Comparison of ENCODE assay signal across 8 mouse cellular contexts in genomic region chr11:119300246-119300935, GRCm38 (mm10). TPM values are rescaled to one million over a fixed set of nuclear protein-coding genes. Genes with fewer than 3 reads are reported as not detected.
DNase-seq lines count a peak whose midpoint lies in the region; ATAC-seq and TF ChIP-seq lines count a peak whose summit lies in the region.

No protein-coding gene starts in this region.

- H3K4me2 ChIP-seq in heart, embryonic 16.5 days (ENCODE audit: low read depth, low read length) = peak overlapping the region; percentile 95
- H3K4me2 ChIP-seq in forebrain, postnatal 0 days (ENCODE audit: low read depth) = peak overlapping the region; percentile 78

- no peak for ATAC-seq in heart, embryonic 16.5 days (replicated peaks; ENCODE audit: extremely low read depth, insufficient read depth, low FRiP score)
- ATAC-seq in forebrain, postnatal 0 days = peak; percentile 5; the same call in 1 of the 2 replicates
- peak; percentile 61 for ATAC-seq in megakaryocyte progenitor cell, adult 5-6 weeks (replicated peaks; ENCODE audit: poor library complexity)

- peaks cover 23% of the 10 kb centered on the region for H3K36me3 ChIP-seq in heart, embryonic 16.5 days (ENCODE audit: control insufficient read depth, insufficient read depth)
- H3K36me3 ChIP-seq in forebrain, postnatal 0 days (ENCODE audit: insufficient read depth) = peaks cover 25% of the 10 kb centered on the region

- H3K27me3 ChIP-seq in heart, embryonic 16.5 days (ENCODE audit: control insufficient read depth, insufficient read depth, low read length) = 0 out of 2 replicates have a peak, but pooled peaks cover 2% of the 10 kb centered on the region
- no peaks in the 10 kb centered on the region; the same call in 1 of the 2 replicates for H3K27me3 ChIP-seq in forebrain, postnatal 0 days (ENCODE audit: insufficient read depth, low read length)

- DNase-seq in heart, adult 11 months = no peak
- DNase-seq in NIH3T3 (ENCODE audit: low read depth) = peak; percentile 70
- DNase-seq in forebrain, postnatal 0 days = no peak
- DNase-seq in cerebellum, postnatal 10 days = no peak
- DNase-seq in ovary, postnatal 10 days (ENCODE audit: low spot score) = no peak
- DNase-seq in adrenal gland, postnatal 4 days (ENCODE audit: low spot score in 2 of 2) = no peak

- no peak; the same call in 1 of the 2 replicates for TF ChIP-seq CTCF in forebrain, postnatal 0 days (IDR thresholded peaks at IDR 0.05; ENCODE audit: low read depth)

- peak overlapping the region; percentile 88 for H3K9ac ChIP-seq in heart, embryonic 16.5 days (ENCODE audit: low read length)
- H3K9ac ChIP-seq in forebrain, postnatal 0 days = peak overlapping the region; percentile 85

- H3K4me3 ChIP-seq in heart, embryonic 16.5 days (ENCODE audit: low read length) = peak overlapping the region; percentile 98
- peak overlapping the region; percentile 75 for H3K4me3 ChIP-seq in forebrain, postnatal 0 days (ENCODE audit: low read depth, low read length)

- no peaks in the 10 kb centered on the region for H3K9me3 ChIP-seq in heart, embryonic 16.5 days (replicated peaks; ENCODE audit: control insufficient read depth, low read length)
- no peaks in the 10 kb centered on the region for H3K9me3 ChIP-seq in forebrain, postnatal 0 days (ENCODE audit: low read length)

- H3K27ac ChIP-seq in heart, embryonic 16.5 days (ENCODE audit: low read length) = peak overlapping the region; percentile 84
- peak overlapping the region; percentile 98 for H3K27ac ChIP-seq in forebrain, postnatal 0 days (ENCODE audit: low read depth, low read length)

- WGBS in heart, embryonic 16.5 days = 1% methylated on average over 31 of the region's 31 CpGs
- WGBS in forebrain, postnatal 0 days = 2% methylated on average over 31 of the region's 31 CpGs

- peaks cover 19% of the 10 kb centered on the region for H3K4me1 ChIP-seq in heart, embryonic 16.5 days (ENCODE audit: control insufficient read depth, insufficient read depth, low read length)
- H3K4me1 ChIP-seq in forebrain, postnatal 0 days (ENCODE audit: insufficient read depth) = peaks cover 14% of the 10 kb centered on the region; the same call in 1 of the 2 replicates

RNA-seq across cellular contexts. Expression of gene Eif4a3, which starts 0.5 kb away (rescaled TPM):
- 248 and 252 TPM in 2 replicates for polyA plus RNA-seq in heart, embryonic 16.5 days (2015; fragmentation: Nextera tagmentation; extraction: Ambion mirVana)
- 186 and 192 TPM in 2 replicates for total RNA-seq in forebrain, postnatal 0 days (2014; rRNA removed)
- 266 and 286 TPM in 2 replicates for polyA plus RNA-seq in forebrain, postnatal 0 days (2015; fragmentation: Nextera tagmentation; extraction: Ambion mirVana)
- 320 and 348 TPM in 2 replicates for total RNA-seq in megakaryocyte progenitor cell, adult 5-6 weeks (2015)
- 218 and 242 TPM in 2 replicates for total RNA-seq in megakaryocyte progenitor cell, adult 5-6 weeks (2017)
- total RNA-seq in adrenal gland, postnatal 4 days (2021) = 100 to 1,000 TPM; 172 TPM

RNA-seq across cellular contexts. Expression of gene Card14, which starts 7.2 kb away (rescaled TPM):
- 0.20 and 0.35 TPM in 2 replicates for polyA plus RNA-seq in heart, embryonic 16.5 days (2015; fragmentation: Nextera tagmentation; extraction: Ambion mirVana)
- 0.85 and 1.6 TPM in 2 replicates for total RNA-seq in forebrain, postnatal 0 days (2014; rRNA removed)
- 0.28 and 0.34 TPM in 2 replicates for polyA plus RNA-seq in forebrain, postnatal 0 days (2015; fragmentation: Nextera tagmentation; extraction: Ambion mirVana)
- total RNA-seq in megakaryocyte progenitor cell, adult 5-6 weeks (2015) = not detected in 2 replicates
- total RNA-seq in megakaryocyte progenitor cell, adult 5-6 weeks (2017) = not detected in 2 replicates
- total RNA-seq in adrenal gland, postnatal 4 days (2021) = under 1 TPM; 0.48 to 0.90 TPM

RNA-seq across cellular contexts. Expression of gene Gaa, which starts 32.7 kb away (rescaled TPM):
- 92.3 and 95.9 TPM in 2 replicates for polyA plus RNA-seq in heart, embryonic 16.5 days (2015; fragmentation: Nextera tagmentation; extraction: Ambion mirVana)
- 97.3 and 135 TPM in 2 replicates for total RNA-seq in forebrain, postnatal 0 days (2014; rRNA removed)
- 79.8 and 109 TPM in 2 replicates for polyA plus RNA-seq in forebrain, postnatal 0 days (2015; fragmentation: Nextera tagmentation; extraction: Ambion mirVana)
- total RNA-seq in megakaryocyte progenitor cell, adult 5-6 weeks (2015) = 29.4 and 29.5 TPM in 2 replicates
- total RNA-seq in megakaryocyte progenitor cell, adult 5-6 weeks (2017) = 25.2 and 26.9 TPM in 2 replicates
- 10 to 100 TPM; 87.5 to 87.7 TPM for total RNA-seq in adrenal gland, postnatal 4 days (2021)

RNA-seq across cellular contexts. Expression of gene Sgsh, which starts 54.9 kb away (rescaled TPM):
- 4.7 and 6.1 TPM in 2 replicates for polyA plus RNA-seq in heart, embryonic 16.5 days (2015; fragmentation: Nextera tagmentation; extraction: Ambion mirVana)
- 4.7 and 8.8 TPM in 2 replicates for total RNA-seq in forebrain, postnatal 0 days (2014; rRNA removed)
- 2.4 and 5.0 TPM in 2 replicates for polyA plus RNA-seq in forebrain, postnatal 0 days (2015; fragmentation: Nextera tagmentation; extraction: Ambion mirVana)
- total RNA-seq in megakaryocyte progenitor cell, adult 5-6 weeks (2015) = 2.9 and 5.4 TPM in 2 replicates
- total RNA-seq in megakaryocyte progenitor cell, adult 5-6 weeks (2017) = 3.9 and 4.6 TPM in 2 replicates
- 10 to 100 TPM; 18.3 to 20.9 TPM for total RNA-seq in adrenal gland, postnatal 4 days (2021)

RNA-seq across cellular contexts. Expression of gene Slc26a11, which starts 55.0 kb away (rescaled TPM):
- polyA plus RNA-seq in heart, embryonic 16.5 days (2015; fragmentation: Nextera tagmentation; extraction: Ambion mirVana) = 10.2 TPM in 2 replicates
- total RNA-seq in forebrain, postnatal 0 days (2014; rRNA removed) = 3.8 and 4.8 TPM in 2 replicates
- 2.2 and 3.6 TPM in 2 replicates for polyA plus RNA-seq in forebrain, postnatal 0 days (2015; fragmentation: Nextera tagmentation; extraction: Ambion mirVana)
- 0.17 and 0.72 TPM in 2 replicates for total RNA-seq in megakaryocyte progenitor cell, adult 5-6 weeks (2015)
- total RNA-seq in megakaryocyte progenitor cell, adult 5-6 weeks (2017) = 0.34 TPM in 1 of 2 replicates, not detected in the other
- 10 to 100 TPM; 10.9 to 11.2 TPM for total RNA-seq in adrenal gland, postnatal 4 days (2021)
